23 mouse cellular contexts compared by ENCODE assay signal in the genomic region with DNA sequence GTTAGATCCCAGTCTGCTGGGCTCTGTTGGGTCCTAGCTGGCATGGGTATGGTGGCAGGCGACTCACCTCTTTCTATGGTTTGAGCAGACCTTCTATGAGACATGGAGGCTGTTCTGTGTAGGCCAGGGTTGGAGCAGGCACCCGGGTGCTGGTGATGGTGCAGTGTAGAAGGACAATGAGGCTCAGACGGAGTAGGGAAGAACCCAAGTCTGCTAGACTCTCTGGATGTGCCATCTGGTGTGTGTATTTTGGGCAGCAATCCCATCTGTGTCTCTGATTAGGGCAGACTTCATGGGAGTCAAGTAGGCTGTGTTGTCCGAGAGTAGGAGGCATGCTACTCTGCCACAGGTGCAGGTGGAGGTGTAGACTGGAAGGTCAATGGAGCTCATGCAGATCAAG. TPM values are rescaled to one million over a fixed set of nuclear protein-coding genes. Genes with fewer than 3 reads are reported as not detected.
DNase-seq lines count a peak whose midpoint lies in the region; ATAC-seq lines count a peak whose summit lies in the region.
"Had no signal": no experiment of that assay in that cellular context is flagged by ENCODE, and none has a peak within 500 bp of the region (broad histone marks: within the 10 kb centered on the region; RNA-seq: fewer than 3 reads in every experiment).

No protein-coding gene starts in this region.

- 80% methylated on average over 4 of the region's 4 CpGs for WGBS in hindbrain, embryonic 14.5 days

- H3K27me3 ChIP-seq in hindbrain, embryonic 14.5 days (ENCODE audit: control insufficient read depth, insufficient read depth, low read length), result no peaks in the 10 kb centered on the region
- H3K27me3 ChIP-seq: forebrain, embryonic 13.5 days; heart, embryonic 12.5 days; hindbrain, embryonic 15.5 days had no signal

- no peaks in the 10 kb centered on the region for H3K4me1 ChIP-seq in hindbrain, embryonic 14.5 days (replicated peaks; ENCODE audit: control insufficient read depth, insufficient read depth, low read length)
- H3K4me1 ChIP-seq: embryonic facial prominence, embryonic 10.5 days; forebrain, embryonic 13.5 days; heart, embryonic 12.5 days; hindbrain, embryonic 10.5 days; hindbrain, embryonic 15.5 days had no signal

- DNase-seq in layer of hippocampus, adult 9-11 months, result peak; percentile 18
- DNase-seq in layer of hippocampus, postnatal 25 days (ENCODE audit: extremely low spot score in 1 of 2, low spot score in 1 of 2), result no peak
- DNase-seq in right cerebral cortex, adult 18-20 months, result peak; percentile 18
- DNase-seq in right cerebral cortex, postnatal 4 days, result no peak
- DNase-seq in left cerebral cortex, postnatal 36 days (ENCODE audit: low spot score in 2 of 2), result peak; percentile 10 to 20
- no peak for DNase-seq in hindbrain, embryonic 14.5 days (ENCODE audit: low spot score)
- DNase-seq: adrenal gland, adult 2 months; adrenal gland, postnatal 25 days; cerebellum, adult 2 months; cerebellum, postnatal 10 days; gastrocnemius, adult 2 months; gastrocnemius, postnatal 25 days had no signal

- H3K4me3 ChIP-seq in hindbrain, embryonic 14.5 days (replicated peaks; ENCODE audit: low read length), result no peak overlapping the region
- H3K4me3 ChIP-seq: embryonic facial prominence, embryonic 10.5 days; forebrain, embryonic 13.5 days; gastrocnemius, adult 2 months; heart, embryonic 12.5 days; hindbrain, embryonic 10.5 days; hindbrain, embryonic 15.5 days had no signal

- H3K36me3 ChIP-seq in hindbrain, embryonic 14.5 days (replicated peaks; ENCODE audit: control insufficient read depth, insufficient read depth), result no peaks in the 10 kb centered on the region
- H3K36me3 ChIP-seq: embryonic facial prominence, embryonic 10.5 days; heart, embryonic 12.5 days; hindbrain, embryonic 10.5 days; hindbrain, embryonic 15.5 days had no signal

- no peak overlapping the region for H3K4me2 ChIP-seq in hindbrain, embryonic 14.5 days (replicated peaks)
- H3K4me2 ChIP-seq: forebrain, embryonic 13.5 days; heart, embryonic 12.5 days; hindbrain, embryonic 15.5 days had no signal

- no peak overlapping the region for H3K9ac ChIP-seq in hindbrain, embryonic 14.5 days
- H3K9ac ChIP-seq: forebrain, embryonic 13.5 days; heart, embryonic 12.5 days; hindbrain, embryonic 15.5 days had no signal

- intact Hi-C loops in left cerebral cortex, postnatal 36 days (cut with DNase I), result no loop called here

- H3K27ac ChIP-seq in hindbrain, embryonic 14.5 days, result no peak overlapping the region
- H3K27ac ChIP-seq: embryonic facial prominence, embryonic 10.5 days; forebrain, embryonic 13.5 days; gastrocnemius, adult 2 months; hindbrain, embryonic 10.5 days; hindbrain, embryonic 15.5 days had no signal

- H3K9me3 ChIP-seq in hindbrain, embryonic 14.5 days (ENCODE audit: control insufficient read depth, low read length), result no peaks in the 10 kb centered on the region
- H3K9me3 ChIP-seq: forebrain, embryonic 13.5 days; hindbrain, embryonic 15.5 days had no signal

- ATAC-seq in hindbrain, embryonic 14.5 days (ENCODE audit: low FRiP score), result no peak
- ATAC-seq: forebrain, embryonic 13.5 days had no signal

RNA-seq across cellular contexts. Expression of gene Cldn34c4, which starts 10.7 kb away (rescaled TPM):
- not detected for total RNA-seq in layer of hippocampus, postnatal 25 days (2021)
- not detected for total RNA-seq in left cerebral cortex, postnatal 36 days (2021)
- not detected in 2 replicates for polyA plus RNA-seq in hindbrain, embryonic 14.5 days (2014; fragmentation: Nextera tagmentation; extraction: Ambion mirVana)
- total RNA-seq: adrenal gland, adult 2 months; adrenal gland, postnatal 25 days; ES-E14; gastrocnemius, adult 2 months; gastrocnemius, postnatal 25 days; granulocyte monocyte progenitor cell, adult 5-6 weeks; heart, adult 8-10 months; heart, postnatal 25 days had no signal
- polyA plus RNA-seq: adrenal gland, adult 2 months; cerebellum, adult 2 months; embryonic facial prominence, embryonic 10.5 days; embryonic facial prominence, embryonic 14.5 days; forebrain, embryonic 13.5 days; heart, embryonic 12.5 days; heart, embryonic 16.5 days; hindbrain, embryonic 10.5 days; hindbrain, embryonic 15.5 days had no signal

Comparison
In these comparisons a context has a peak if more than half of its experiments do, and no peak if none do; other contexts are left out.
1. DNase-seq: peak in layer of hippocampus, adult 9-11 months (single experiment), right cerebral cortex, adult 18-20 months (single experiment) and left cerebral cortex, postnatal 36 days (2 of 2); none in layer of hippocampus, postnatal 25 days (0 of 2), right cerebral cortex, postnatal 4 days (single experiment) and hindbrain, embryonic 14.5 days (single experiment).